ENCODE assay signal across 22 mouse cellular contexts in the genomic region with DNA sequence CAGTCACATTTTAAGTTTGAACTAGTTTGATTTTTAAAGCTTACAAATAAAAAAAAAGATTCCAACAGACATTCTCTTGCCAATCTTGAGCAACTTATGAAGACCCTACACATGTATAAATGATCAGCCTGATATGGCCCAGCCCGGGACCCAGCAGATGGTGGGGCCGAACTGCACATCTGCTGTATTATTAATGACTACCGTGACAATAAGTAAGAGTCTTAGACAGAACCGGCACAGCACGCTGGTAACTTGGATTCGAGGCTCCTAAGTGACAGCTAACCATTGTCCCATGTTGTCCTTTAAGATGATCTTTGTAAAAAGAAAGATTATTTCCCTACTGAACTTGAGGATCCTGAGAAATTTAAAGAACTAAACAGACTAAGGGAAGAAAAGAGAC. TPM values are rescaled to one million over a fixed set of nuclear protein-coding genes. Genes with fewer than 3 reads are reported as not detected.
DNase-seq lines count a peak whose midpoint lies in the region; ATAC-seq and TF ChIP-seq lines count a peak whose summit lies in the region.
"Had no signal": no experiment of that assay in that cellular context is flagged by ENCODE, and none has a peak within 500 bp of the region (broad histone marks: within the 10 kb centered on the region; RNA-seq: fewer than 3 reads in every experiment).

No protein-coding gene starts in this region.

- no peak for TF ChIP-seq CTCF in bone marrow, adult 2 months (IDR thresholded peaks at IDR 0.05; ENCODE audit: control insufficient read depth, insufficient read depth, low read length)

- ATAC-seq in midbrain, embryonic 13.5 days, result no peak
- ATAC-seq in liver, embryonic 16.5 days (ENCODE audit: low read depth), result peak; percentile 16; the same call in 1 of the 2 replicates
- ATAC-seq: inflammation-experienced regulatory T-cells, adult 6 months had no signal

- peaks cover 6% of the 10 kb centered on the region; the same call in 1 of the 2 replicates for H3K27me3 ChIP-seq in heart, embryonic 10.5 days (ENCODE audit: insufficient read depth, poor library complexity, severe bottlenecking)
- no peaks in the 10 kb centered on the region for H3K27me3 ChIP-seq in midbrain, embryonic 10.5 days (ENCODE audit: low read depth, poor library complexity, severe bottlenecking)
- no peaks in the 10 kb centered on the region for H3K27me3 ChIP-seq in midbrain, embryonic 13.5 days
- H3K27me3 ChIP-seq in liver, embryonic 16.5 days (ENCODE audit: control insufficient read depth, insufficient read depth, low read depth, low read length), result no peaks in the 10 kb centered on the region
- H3K27me3 ChIP-seq: heart, embryonic 15.5 days; limb, embryonic 13.5 days had no signal

- 80% methylated on average over 6 of the region's 6 CpGs for WGBS in heart, embryonic 10.5 days
- WGBS in midbrain, embryonic 10.5 days, result 79% methylated on average over 6 of the region's 6 CpGs
- WGBS in midbrain, embryonic 13.5 days, result 46% methylated on average over 6 of the region's 6 CpGs
- 66% methylated on average over 6 of the region's 6 CpGs for WGBS in bone marrow, adult 2 months
- WGBS in liver, embryonic 16.5 days (ENCODE audit: insufficient replicate concordance), result 22% methylated on average over 6 of the region's 6 CpGs

- no peak overlapping the region for H3K4me2 ChIP-seq in midbrain, embryonic 13.5 days (replicated peaks)
- H3K4me2 ChIP-seq in liver, embryonic 16.5 days (ENCODE audit: low read depth, low read length), result no peak overlapping the region
- H3K4me2 ChIP-seq: heart, embryonic 15.5 days; limb, embryonic 13.5 days had no signal

- peak overlapping the region; percentile 37 for H3K4me3 ChIP-seq in heart, embryonic 10.5 days
- no peak overlapping the region; the same call in 1 of the 2 replicates for H3K4me3 ChIP-seq in midbrain, embryonic 10.5 days
- no peak overlapping the region for H3K4me3 ChIP-seq in midbrain, embryonic 13.5 days (replicated peaks)
- H3K4me3 ChIP-seq in bone marrow, adult 2 months (replicated peaks; ENCODE audit: control insufficient read depth, low read depth, low read length), result peak overlapping the region; percentile 88
- H3K4me3 ChIP-seq in liver, embryonic 16.5 days (ENCODE audit: low read depth, low read length), result peak overlapping the region; percentile 72
- H3K4me3 ChIP-seq: heart, embryonic 15.5 days; limb, embryonic 13.5 days had no signal

- no peaks in the 10 kb centered on the region for H3K36me3 ChIP-seq in heart, embryonic 10.5 days
- no peaks in the 10 kb centered on the region for H3K36me3 ChIP-seq in midbrain, embryonic 10.5 days
- no peaks in the 10 kb centered on the region for H3K36me3 ChIP-seq in midbrain, embryonic 13.5 days
- peaks cover 44% of the 10 kb centered on the region for H3K36me3 ChIP-seq in liver, embryonic 16.5 days (ENCODE audit: control insufficient read depth, insufficient read depth)
- H3K36me3 ChIP-seq: heart, embryonic 15.5 days; limb, embryonic 13.5 days had no signal

- DNase-seq in heart, embryonic 10.5 days (ENCODE audit: low spot score), result peak; percentile 51
- DNase-seq in heart, adult 11 months, result no peak
- no peak for DNase-seq in midbrain, embryonic 10.5 days (ENCODE audit: low spot score)
- no peak for DNase-seq in layer of hippocampus, postnatal 36 days
- DNase-seq: adrenal gland, postnatal 25 days; cerebellum, adult 11-12 months; cerebellum, postnatal 14 days; embryo, embryonic 11 days; gastrocnemius, postnatal 25 days; kidney, adult 2 months; kidney, postnatal 10 days; thymus, postnatal 36 days had no signal

- peak overlapping the region; percentile 64; the same call in 1 of the 2 replicates for H3K27ac ChIP-seq in heart, embryonic 10.5 days
- H3K27ac ChIP-seq in midbrain, embryonic 10.5 days (replicated peaks), result peak overlapping the region; percentile 58
- no peak overlapping the region for H3K27ac ChIP-seq in midbrain, embryonic 13.5 days
- H3K27ac ChIP-seq in bone marrow, adult 2 months (ENCODE audit: control insufficient read depth, insufficient read depth, low read depth, low read length, poor library complexity), result peak overlapping the region; percentile 93
- H3K27ac ChIP-seq in liver, embryonic 16.5 days (ENCODE audit: low read length), result peak overlapping the region; percentile 99
- H3K27ac ChIP-seq: heart, embryonic 15.5 days; limb, embryonic 13.5 days had no signal

- no peaks in the 10 kb centered on the region for H3K9me3 ChIP-seq in heart, embryonic 10.5 days
- H3K9me3 ChIP-seq in midbrain, embryonic 10.5 days (replicated peaks), result no peaks in the 10 kb centered on the region
- H3K9me3 ChIP-seq in midbrain, embryonic 13.5 days, result no peaks in the 10 kb centered on the region
- no peaks in the 10 kb centered on the region for H3K9me3 ChIP-seq in liver, embryonic 16.5 days (replicated peaks; ENCODE audit: control insufficient read depth, low read length)
- H3K9me3 ChIP-seq: heart, embryonic 15.5 days; limb, embryonic 13.5 days had no signal

- no peak overlapping the region for H3K9ac ChIP-seq in midbrain, embryonic 13.5 days (replicated peaks)
- peak overlapping the region; percentile 89 for H3K9ac ChIP-seq in liver, embryonic 16.5 days (ENCODE audit: low read depth, low read length)
- H3K9ac ChIP-seq: heart, embryonic 15.5 days; limb, embryonic 13.5 days had no signal

- 0 out of 2 replicates have a peak, but pooled peaks cover 6% of the 10 kb centered on the region for H3K4me1 ChIP-seq in heart, embryonic 10.5 days
- H3K4me1 ChIP-seq in midbrain, embryonic 10.5 days, result peaks cover 4% of the 10 kb centered on the region; the same call in 1 of the 2 replicates
- no peaks in the 10 kb centered on the region for H3K4me1 ChIP-seq in midbrain, embryonic 13.5 days (replicated peaks)
- peaks cover 3% of the 10 kb centered on the region for H3K4me1 ChIP-seq in bone marrow, adult 2 months (ENCODE audit: control insufficient read depth, insufficient read depth, low read length)
- peaks cover 61% of the 10 kb centered on the region for H3K4me1 ChIP-seq in liver, embryonic 16.5 days (ENCODE audit: control insufficient read depth, low read depth, low read length)
- H3K4me1 ChIP-seq: limb, embryonic 13.5 days had no signal

- TF ChIP-seq POLR2A in bone marrow, adult 2 months (IDR thresholded peaks at IDR 0.05; ENCODE audit: borderline replicate concordance, control insufficient read depth, low read depth, low read length), result no peak

RNA-seq across cellular contexts. Expression of a gene that starts 0.4 kb away (rescaled TPM):
- 26.6 and 31.9 TPM in 2 replicates for polyA plus RNA-seq in heart, embryonic 10.5 days (2016; fragmentation: Nextera tagmentation; extraction: Ambion mirVana)
- 8.2 and 9.7 TPM in 2 replicates for polyA plus RNA-seq in midbrain, embryonic 10.5 days (2016; fragmentation: Nextera tagmentation; extraction: Ambion mirVana)
- polyA plus RNA-seq in midbrain, embryonic 13.5 days (2015; fragmentation: Nextera tagmentation; extraction: Ambion mirVana), result 1.5 and 1.7 TPM in 2 replicates
- polyA plus RNA-seq in bone marrow, adult 2 months (2011; ENCODE audit: insufficient read depth, insufficient read length, low replicate concordance, missing spikeins), result 173 and 189 TPM in 2 replicates
- polyA plus RNA-seq in liver, embryonic 16.5 days (2015; fragmentation: Nextera tagmentation; extraction: Ambion mirVana), result 359 and 361 TPM in 2 replicates
- under 1 TPM; 0.28 to 0.32 TPM for total RNA-seq in layer of hippocampus, postnatal 36 days (2021)
- total RNA-seq: gastrocnemius, postnatal 25 days had no signal

RNA-seq across cellular contexts. Expression of a gene that starts 5.7 kb away (rescaled TPM):
- 126 and 154 TPM in 2 replicates for polyA plus RNA-seq in heart, embryonic 10.5 days (2016; fragmentation: Nextera tagmentation; extraction: Ambion mirVana)
- polyA plus RNA-seq in midbrain, embryonic 10.5 days (2016; fragmentation: Nextera tagmentation; extraction: Ambion mirVana), result 152 and 156 TPM in 2 replicates
- polyA plus RNA-seq in midbrain, embryonic 13.5 days (2015; fragmentation: Nextera tagmentation; extraction: Ambion mirVana), result 227 and 237 TPM in 2 replicates
- polyA plus RNA-seq in bone marrow, adult 2 months (2011; ENCODE audit: insufficient read depth, insufficient read length, low replicate concordance, missing spikeins), result 46.6 and 64.0 TPM in 2 replicates
- polyA plus RNA-seq in liver, embryonic 16.5 days (2015; fragmentation: Nextera tagmentation; extraction: Ambion mirVana), result 69.6 and 79.2 TPM in 2 replicates
- 10 to 100 TPM; 16.3 to 19.8 TPM for total RNA-seq in layer of hippocampus, postnatal 36 days (2021)

RNA-seq across cellular contexts. Expression of a gene that starts 15.4 kb away (rescaled TPM):
- polyA plus RNA-seq in heart, embryonic 10.5 days (2016; fragmentation: Nextera tagmentation; extraction: Ambion mirVana), result 8.1 and 10.0 TPM in 2 replicates
- polyA plus RNA-seq in midbrain, embryonic 10.5 days (2016; fragmentation: Nextera tagmentation; extraction: Ambion mirVana), result 13.1 and 13.3 TPM in 2 replicates
- 9.9 and 10.3 TPM in 2 replicates for polyA plus RNA-seq in midbrain, embryonic 13.5 days (2015; fragmentation: Nextera tagmentation; extraction: Ambion mirVana)
- 5.8 TPM in 2 replicates for polyA plus RNA-seq in bone marrow, adult 2 months (2011; ENCODE audit: insufficient read depth, insufficient read length, low replicate concordance, missing spikeins)
- polyA plus RNA-seq in liver, embryonic 16.5 days (2015; fragmentation: Nextera tagmentation; extraction: Ambion mirVana), result 2.0 and 2.1 TPM in 2 replicates
- 1 to 10 TPM; 6.7 to 8.2 TPM for total RNA-seq in layer of hippocampus, postnatal 36 days (2021)

RNA-seq across cellular contexts. Expression of a gene that starts 28.6 kb away (rescaled TPM):
- not detected in 2 replicates for polyA plus RNA-seq in heart, embryonic 10.5 days (2016; fragmentation: Nextera tagmentation; extraction: Ambion mirVana)
- 0.09 TPM in 1 of 2 replicates, not detected in the other for polyA plus RNA-seq in midbrain, embryonic 10.5 days (2016; fragmentation: Nextera tagmentation; extraction: Ambion mirVana)
- 0.34 and 0.36 TPM in 2 replicates for polyA plus RNA-seq in midbrain, embryonic 13.5 days (2015; fragmentation: Nextera tagmentation; extraction: Ambion mirVana)
- not detected in 2 replicates for polyA plus RNA-seq in bone marrow, adult 2 months (2011; ENCODE audit: insufficient read depth, insufficient read length, low replicate concordance, missing spikeins)
- polyA plus RNA-seq in liver, embryonic 16.5 days (2015; fragmentation: Nextera tagmentation; extraction: Ambion mirVana), result not detected in 2 replicates
- total RNA-seq in layer of hippocampus, postnatal 36 days (2021), result 1 to 10 TPM in 1 of 2 experiments, under 1 TPM in 1; 0.56 to 1.1 TPM
- total RNA-seq: adrenal gland, postnatal 25 days; neutrophil, adult 5-6 weeks had no signal
- polyA plus RNA-seq: forebrain, embryonic 11.5 days; inflammation-experienced regulatory T-cells, adult 6 months; lung, embryonic 16.5 days; stomach, embryonic 14.5 days had no signal

RNA-seq across cellular contexts. Expression of a gene that starts 43.1 kb away (rescaled TPM):
- polyA plus RNA-seq in heart, embryonic 10.5 days (2016; fragmentation: Nextera tagmentation; extraction: Ambion mirVana), result 35.8 and 44.0 TPM in 2 replicates
- 37.3 and 41.3 TPM in 2 replicates for polyA plus RNA-seq in midbrain, embryonic 10.5 days (2016; fragmentation: Nextera tagmentation; extraction: Ambion mirVana)
- 30.2 and 34.4 TPM in 2 replicates for polyA plus RNA-seq in midbrain, embryonic 13.5 days (2015; fragmentation: Nextera tagmentation; extraction: Ambion mirVana)
- 2.4 and 5.0 TPM in 2 replicates for polyA plus RNA-seq in bone marrow, adult 2 months (2011; ENCODE audit: insufficient read depth, insufficient read length, low replicate concordance, missing spikeins)
- 10.0 and 11.6 TPM in 2 replicates for polyA plus RNA-seq in liver, embryonic 16.5 days (2015; fragmentation: Nextera tagmentation; extraction: Ambion mirVana)
- total RNA-seq in layer of hippocampus, postnatal 36 days (2021), result 10 to 100 TPM; 35.0 TPM

Comparison
In these comparisons a context has a peak if more than half of its experiments do, and no peak if none do; other contexts are left out.
1. H3K4me3 ChIP-seq: peak in heart, embryonic 10.5 days (single experiment), bone marrow, adult 2 months (single experiment) and liver, embryonic 16.5 days (single experiment); none in midbrain, embryonic 10.5 days (single experiment) and midbrain, embryonic 13.5 days (single experiment).